Mouse (Mus musculus) T-helper 2 cell (primary cell): ENCODE data around the gene Dcun1d1.

Source experiments
- in situ Hi-C: fragments of 300-600 bp; cut with MboI, MseI; formaldehyde crosslinking; loops from one replicate; pipeline ENCODE4 v1.15.1; 2025; ENCODE audit warnings: high pct_unique_total_duplicates

The Dcun1d1 gene

DNA sequence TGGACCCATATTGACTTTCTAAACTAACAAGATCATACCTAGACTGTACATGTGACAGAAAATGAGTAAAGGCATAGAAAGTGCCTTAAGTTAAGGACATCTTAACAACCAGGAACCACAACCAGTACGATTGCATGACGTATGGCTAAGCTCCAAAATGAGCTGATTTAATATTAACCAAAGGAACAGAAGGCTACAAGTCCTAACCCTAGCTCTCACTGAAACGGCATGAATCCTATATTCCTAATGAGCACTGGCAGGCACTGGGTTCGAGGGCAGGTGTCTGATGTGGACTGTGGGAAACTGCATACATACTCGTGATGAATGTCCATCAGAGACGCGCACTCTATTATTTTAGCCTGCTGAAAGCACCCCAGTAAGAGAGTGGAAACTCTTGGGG is 5.9 kb downstream of the Dcun1d1 start:
- in situ Hi-C loops: no loop called here

DNA sequence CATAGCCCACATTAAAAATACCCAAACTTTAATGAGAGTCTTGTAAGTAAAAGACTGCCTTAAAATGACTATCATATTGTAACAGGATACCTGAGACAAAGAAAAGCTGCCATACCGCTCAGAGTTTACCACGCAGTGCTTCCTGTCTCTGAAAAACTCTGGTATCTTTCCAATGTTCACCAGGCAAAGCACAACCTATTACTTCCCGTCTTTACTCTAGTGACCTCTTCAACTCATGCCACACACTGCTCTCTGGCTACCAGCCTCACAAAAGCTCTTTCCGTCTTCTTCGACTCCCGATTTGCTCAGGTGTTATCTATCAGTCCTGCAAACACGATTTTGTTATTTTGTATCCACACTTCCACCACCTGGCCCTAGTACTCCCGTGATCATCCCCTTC is 7.4 kb downstream of the Dcun1d1 start:
- in situ Hi-C loops: no loop called here

DNA sequence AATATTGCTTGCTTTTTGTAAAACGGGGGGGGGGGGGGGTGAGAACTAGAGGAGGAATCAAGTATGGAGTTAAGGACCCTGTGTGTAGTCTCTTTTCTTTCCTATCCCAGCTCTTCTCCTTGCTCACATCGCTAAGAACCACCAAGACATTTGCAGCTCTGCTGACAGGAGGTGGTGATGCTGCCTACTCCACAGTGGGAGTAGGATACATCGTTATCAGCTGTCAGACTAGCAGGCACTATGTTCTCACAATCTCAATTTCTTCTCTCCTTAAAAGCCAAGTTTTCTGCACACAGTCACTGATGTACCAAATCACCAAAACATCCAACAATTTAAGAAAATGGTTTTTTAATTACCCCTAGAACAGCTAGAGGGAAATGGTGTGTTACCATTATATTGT is 7.8 kb downstream of the Dcun1d1 start:
- in situ Hi-C loops: no loop called here

DNA sequence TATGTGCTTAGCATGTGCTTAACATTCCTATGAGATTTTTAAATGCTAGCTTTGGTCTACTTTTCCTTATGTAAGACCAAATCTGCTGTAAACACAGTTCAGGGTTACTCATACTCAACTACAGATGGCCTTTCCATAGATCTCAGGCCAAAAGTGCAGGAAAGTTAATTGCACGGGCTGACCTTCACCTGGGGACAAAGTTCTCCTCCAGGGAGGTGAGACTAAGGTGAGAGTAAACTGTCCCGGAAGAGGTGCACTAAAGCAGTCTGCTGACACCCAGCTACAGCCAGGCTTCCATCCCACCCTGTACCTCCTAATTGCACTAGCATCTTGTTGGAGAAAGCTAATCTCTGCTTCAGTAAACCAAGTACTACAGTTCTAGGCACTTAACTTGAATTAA is 11.4 kb downstream of the Dcun1d1 start:
- in situ Hi-C loops: no loop called here

DNA sequence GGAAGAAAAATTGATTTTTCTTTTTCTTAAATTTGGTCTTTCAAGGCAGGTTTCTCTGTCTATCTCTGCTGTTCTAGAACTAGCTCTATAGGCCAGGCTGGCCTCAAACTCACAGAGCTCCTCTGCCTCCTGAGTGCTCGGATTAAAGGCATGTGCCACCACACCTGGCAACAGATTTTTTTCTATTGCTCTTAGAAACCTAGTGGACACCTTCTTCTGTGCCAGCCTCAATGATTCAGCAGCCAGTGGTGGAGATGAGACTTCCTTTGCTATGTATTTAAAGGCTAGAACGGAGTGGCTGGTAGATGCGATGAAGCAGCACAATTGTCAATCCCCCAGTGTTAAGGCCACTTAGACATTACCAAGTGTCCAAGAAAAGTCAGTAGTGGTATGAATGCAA is 13.2 kb downstream of the Dcun1d1 start:
- in situ Hi-C loops: no loop called here

DNA sequence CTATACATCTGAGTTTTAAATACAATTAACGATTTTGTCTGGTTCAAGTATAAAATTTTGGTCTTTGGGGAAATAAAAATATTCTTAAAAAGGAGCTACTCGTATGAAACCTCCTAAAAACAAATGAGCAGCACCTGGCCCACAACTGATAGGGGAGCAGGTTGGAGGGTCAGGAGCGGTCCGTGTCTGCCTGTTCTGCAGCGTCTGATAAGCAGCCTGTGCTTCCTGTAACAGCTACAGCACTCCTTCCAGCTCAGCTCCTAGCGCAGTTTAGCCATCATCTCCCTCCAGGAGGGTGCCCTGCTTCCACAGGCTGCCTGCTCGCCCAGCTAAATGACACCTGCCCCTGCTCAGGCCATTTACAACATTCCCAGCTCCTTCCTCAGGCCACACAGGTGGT is 13.8 kb downstream of the Dcun1d1 start:
- in situ Hi-C loops: no loop called here

DNA sequence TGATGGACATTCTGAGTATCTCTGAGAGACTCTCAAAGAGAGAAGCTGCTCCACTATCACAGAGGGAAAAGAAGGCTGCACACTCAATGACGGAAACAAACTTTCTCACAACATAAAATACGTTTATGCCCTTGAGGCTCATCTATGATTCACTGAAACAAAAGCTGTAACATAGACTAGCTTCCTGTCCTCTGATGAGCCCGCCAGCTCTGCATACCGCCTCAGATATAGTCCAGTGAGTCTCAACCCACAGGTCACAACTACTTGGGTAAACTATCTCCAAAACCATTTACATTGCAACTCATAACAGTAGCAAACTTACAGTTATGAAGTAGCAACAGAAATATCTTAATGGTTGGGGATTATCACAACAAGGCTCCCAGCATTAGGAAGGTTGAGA is 14.7 kb downstream of the Dcun1d1 start:
- in situ Hi-C loops: no loop called here

DNA sequence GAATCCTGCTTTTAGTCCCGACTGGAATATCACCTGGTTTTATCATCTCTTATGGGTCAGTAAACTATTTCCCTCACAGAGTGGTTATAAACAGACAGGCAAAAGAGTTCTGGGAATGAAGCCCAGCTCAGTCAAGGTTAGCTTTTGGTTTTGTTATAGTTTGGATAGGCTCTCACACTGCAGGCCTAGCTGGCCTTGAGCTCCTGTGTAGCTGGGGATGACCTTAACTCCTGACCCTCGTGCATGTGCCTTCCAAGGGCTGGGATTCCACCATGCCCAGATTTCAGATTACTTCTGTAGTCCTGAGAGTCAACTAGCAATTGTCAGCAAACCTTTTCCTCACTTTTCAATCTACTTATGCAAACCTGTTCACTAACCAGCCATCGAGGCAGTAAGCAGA is 19.0 kb downstream of the Dcun1d1 start:
- in situ Hi-C loops: no loop called here

DNA sequence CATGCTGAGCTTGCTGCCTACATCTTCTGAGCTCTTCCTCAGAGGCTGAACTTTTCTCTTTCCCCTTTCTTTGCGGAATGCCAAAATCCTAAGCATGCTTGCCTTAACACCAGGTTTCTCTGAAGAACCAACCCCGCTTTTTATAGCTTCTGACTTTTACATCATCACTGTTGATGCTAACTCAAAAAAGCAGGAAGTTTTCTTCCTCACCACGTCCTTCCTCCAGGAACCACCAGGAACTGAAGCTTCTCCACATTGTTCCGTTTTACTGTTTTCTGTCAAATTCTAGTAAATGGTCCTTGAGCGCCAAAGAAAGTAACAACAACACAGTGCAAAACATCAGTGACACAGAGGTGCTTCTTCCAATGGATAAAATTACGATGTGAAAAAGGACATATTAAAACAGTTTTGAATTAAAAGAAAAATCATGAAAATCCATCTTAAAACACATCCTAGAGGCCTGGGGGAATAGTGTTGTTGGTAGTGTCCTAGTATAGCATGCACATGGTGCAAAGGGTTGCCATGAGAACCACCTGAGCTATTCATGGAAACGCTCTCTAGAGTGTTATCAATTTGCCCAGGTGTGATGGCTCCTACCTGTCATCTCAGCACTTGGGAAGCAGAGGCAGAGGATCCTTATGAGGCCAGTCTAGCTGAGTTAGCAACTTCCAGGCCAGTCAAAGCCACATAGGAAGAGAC is 28.1 kb downstream of the Dcun1d1 start:
- in situ Hi-C loops: no loop called here

DNA sequence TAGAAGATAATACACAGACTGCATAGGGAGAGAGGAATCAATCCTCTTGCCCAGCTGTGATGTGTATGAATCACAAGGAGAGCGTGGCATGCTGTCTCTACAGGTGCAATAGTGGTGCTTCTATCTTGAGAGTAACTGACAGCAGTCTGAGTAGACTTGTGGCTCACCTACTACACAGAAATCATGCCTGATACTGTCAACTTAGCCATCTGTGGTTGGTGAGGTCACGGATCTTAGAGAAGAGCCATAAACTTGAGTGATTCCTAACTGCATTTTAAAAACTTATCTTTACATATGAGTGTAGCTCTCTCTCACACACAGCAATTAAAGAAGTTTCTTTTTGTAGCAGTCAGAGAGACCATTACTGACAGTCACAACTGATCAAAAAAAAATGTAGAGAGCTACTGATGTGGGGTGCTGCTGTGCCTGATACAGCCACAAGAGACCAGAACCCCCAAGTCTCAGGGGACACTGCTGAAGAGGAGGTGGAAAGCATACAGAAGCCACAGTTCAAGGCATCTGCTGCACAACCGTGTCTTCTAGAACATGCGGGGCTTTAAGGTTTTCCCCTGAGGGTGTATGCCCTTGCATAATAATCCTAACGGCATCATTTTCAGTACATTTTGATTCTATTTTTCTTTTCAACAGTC is 36.6 kb downstream of the Dcun1d1 start:
- in situ Hi-C loops: no loop called here

DNA sequence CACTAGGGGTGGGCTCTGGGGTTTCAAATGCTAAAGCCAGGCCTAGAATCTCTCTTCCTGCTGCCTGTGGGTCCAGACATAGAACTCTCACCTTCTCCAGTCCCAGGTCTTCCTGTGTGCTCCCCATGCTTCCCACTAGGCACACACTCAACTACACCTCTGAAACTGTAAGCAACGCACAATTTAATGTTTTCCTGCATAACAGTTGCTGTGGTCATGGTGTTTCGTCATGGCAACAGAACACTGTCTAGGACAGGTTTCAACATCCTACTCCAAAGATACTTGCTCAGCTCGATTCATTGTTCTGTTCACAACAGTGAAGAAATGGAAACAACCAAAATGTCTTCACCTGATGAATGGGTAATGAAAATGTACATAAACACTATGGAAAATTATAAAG is 38.1 kb downstream of the Dcun1d1 start:
- in situ Hi-C loops: loop anchor here (25.0 kb wide), 1 partner anchor 212 kb away; no protein-coding TSS in a partner anchor

DNA sequence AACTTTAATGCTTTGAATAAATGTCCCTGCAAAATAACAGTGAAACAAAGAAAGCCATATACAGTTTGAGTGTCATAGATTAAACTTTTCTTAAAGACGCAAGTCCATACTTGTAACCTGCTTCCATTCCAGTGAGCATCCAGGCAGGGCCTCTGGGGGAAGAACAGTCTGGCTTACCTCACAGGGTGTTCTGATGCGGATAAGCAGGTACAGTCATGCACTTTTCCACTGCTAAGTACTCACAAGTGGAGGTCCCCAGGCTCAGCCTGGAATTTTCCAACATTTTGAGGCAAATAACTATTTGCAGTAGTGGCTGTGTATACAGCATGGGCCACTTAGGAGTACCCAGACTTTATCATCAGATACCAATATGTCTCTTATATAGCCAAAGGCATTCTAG is 39.3 kb downstream of the Dcun1d1 start:
- in situ Hi-C loops: loop anchor here (25.0 kb wide), 1 partner anchor 211 kb away; no protein-coding TSS in a partner anchor

DNA sequence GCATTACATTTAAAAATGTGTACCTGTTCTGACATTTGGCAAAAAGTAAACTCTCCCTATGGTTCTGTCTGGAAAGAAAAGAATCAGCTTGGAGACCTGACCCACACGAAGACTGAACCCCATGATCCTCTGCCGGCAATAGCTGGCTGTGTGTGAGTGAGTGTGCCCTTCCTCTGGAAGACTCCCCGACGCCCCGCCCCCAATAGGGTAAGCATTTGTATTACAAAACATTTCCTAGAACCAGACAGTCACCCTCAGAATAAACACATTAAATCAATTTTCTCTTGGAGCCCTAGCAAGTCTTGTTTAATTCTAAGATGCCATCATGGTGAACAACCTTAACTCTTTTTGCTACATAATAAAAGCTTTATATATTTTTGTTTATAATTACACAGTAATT is 44.1 kb downstream of the Dcun1d1 start:
- in situ Hi-C loops: loop anchor here (25.0 kb wide), 1 partner anchor 206 kb away; no protein-coding TSS in a partner anchor

DNA sequence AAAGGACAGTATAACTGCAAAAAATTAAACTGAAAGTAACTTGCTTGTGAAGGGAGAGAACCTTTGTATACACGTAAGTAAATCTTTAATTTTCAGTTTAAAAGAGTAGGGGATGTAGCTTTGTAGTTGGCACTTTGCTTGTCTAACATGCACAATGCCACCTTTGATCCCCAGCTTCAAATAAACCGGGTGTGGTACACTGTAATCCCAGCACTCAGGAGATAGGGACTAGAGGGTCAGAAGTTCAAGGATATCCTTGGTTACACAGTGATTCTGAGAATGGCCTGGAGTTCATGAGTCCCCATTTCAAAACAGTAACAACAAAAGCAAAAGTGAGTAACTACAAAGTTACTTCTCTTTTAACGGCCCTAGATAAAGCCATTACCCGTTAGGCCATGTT is 46.1 kb downstream of the Dcun1d1 start:
- in situ Hi-C loops: loop anchor here (25.0 kb wide), 1 partner anchor 204 kb away; no protein-coding TSS in a partner anchor

DNA sequence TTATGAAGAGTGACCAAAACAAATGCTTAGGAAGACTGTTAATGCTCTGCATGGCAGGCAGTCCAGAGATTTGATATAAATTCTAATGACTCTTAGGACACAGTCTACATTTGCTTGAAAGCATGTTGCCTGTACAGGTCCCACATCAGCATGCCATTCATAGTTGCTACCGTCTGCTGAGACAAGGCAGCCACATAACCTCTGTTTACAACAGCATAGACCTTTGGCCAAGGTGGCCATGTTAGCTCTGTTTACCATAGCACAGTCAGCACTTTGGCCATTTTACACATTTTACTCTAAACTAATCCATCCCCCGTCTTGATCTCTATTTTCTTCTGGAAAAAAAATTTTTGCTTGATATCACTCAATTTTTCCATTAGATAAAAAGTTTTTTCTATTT is 47.7 kb downstream of the Dcun1d1 start:
- in situ Hi-C loops: loop anchor here (25.0 kb wide), 1 partner anchor 202 kb away; no protein-coding TSS in a partner anchor

DNA sequence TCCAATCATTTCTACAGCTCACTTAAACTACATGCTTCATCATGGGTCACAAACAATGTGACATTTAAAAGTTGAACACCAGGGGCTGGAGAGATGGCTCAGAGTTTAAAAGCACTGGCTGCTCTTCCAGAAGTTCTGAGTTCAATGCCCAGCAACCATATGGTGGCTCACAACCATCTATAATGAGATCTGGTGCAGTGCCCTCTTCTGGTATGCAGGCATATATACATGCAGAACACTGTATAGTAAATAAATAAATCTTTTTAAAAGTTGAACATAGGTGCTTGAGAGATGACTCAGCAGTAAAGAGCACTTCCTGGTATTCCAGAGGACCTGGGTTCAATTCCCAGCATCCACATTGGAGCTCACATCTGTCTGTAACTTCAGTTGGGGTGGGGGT is 54.0 kb downstream of the Dcun1d1 start:
- in situ Hi-C loops: loop anchor here (25.0 kb wide), 1 partner anchor 196 kb away; no protein-coding TSS in a partner anchor

DNA sequence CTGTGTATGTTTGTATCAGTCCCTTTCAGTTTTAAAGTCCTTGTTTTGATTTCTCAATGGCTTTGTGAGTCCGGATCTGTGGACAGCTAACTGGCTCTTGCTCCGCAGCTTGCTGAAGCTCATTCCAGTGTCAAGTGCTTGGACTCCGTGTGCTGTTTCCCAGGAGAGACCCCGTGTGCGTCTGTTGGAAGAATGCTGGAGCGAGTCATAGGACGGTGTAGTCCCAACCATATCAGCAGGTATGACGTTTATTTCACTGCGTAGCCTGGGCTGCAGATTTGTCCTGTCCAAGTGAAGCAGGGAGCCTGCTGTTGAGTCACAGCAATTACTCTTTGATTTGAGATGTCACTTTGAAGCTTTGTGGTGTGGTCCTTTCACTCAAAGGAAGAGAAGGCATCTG is 87.9 kb downstream of the Dcun1d1 start:
- in situ Hi-C loops: no loop called here
